Mouse (Mus musculus) MEL-GATA-1-ER (cell line): ENCODE measurements at regions not wholly inside any gene's neighbourhood (a gene's known extent, or its start where the extent isn't known, plus 50 kb on each side); places are given as distances from the start of the nearest gene placed in this dataset.
A peak's percentile ranks its signal among the peaks of the same experiment; 100 is the strongest.

Source experiments
- DNase-seq: peaks from one replicate; pipeline ENCODE4 v3.0.0-alpha.2; 2012; ENCODE audit warnings: low read depth; ENCODE audit errors: extremely low read depth

GRCm38 (mm10) chr9:122437464-122437863, 86.1 kb downstream of the Abhd5 start:
- DNase-seq = no peak

GRCm38 (mm10) chr9:122446387-122447105, 95.1 kb downstream of the Abhd5 start:
- no peak for DNase-seq

- DNase-seq = no peak
These were observed 96.2 kb downstream of the Abhd5 start for GRCm38 (mm10) chr9:122447568-122447967.

GRCm38 (mm10) chr9:122448342-122448741, 96.9 kb downstream of the Abhd5 start:
- no peak for DNase-seq

GRCm38 (mm10) chr9:122450524-122450923, 99.1 kb downstream of the Abhd5 start:
- no peak for DNase-seq

- no peak for DNase-seq
These were observed 103.9 kb downstream of the Abhd5 start for GRCm38 (mm10) chr9:122455301-122455700.

GRCm38 (mm10) chr9:122455779-122456178, 104.4 kb downstream of the Abhd5 start:
- DNase-seq = no peak

- DNase-seq = no peak
These were observed 108.1 kb downstream of the Abhd5 start for GRCm38 (mm10) chr9:122459491-122459890.

GRCm38 (mm10) chr9:122471539-122471938, 120.1 kb downstream of the Abhd5 start:
- DNase-seq = peak; percentile 41

GRCm38 (mm10) chr9:122476356-122476755, 124.9 kb downstream of the Abhd5 start:
- no peak for DNase-seq

GRCm38 (mm10) chr9:122487001-122487400, 135.6 kb downstream of the Abhd5 start:
- no peak for DNase-seq

GRCm38 (mm10) chr9:122494691-122495090, 143.3 kb downstream of the Abhd5 start:
- DNase-seq = no peak

- DNase-seq = no peak
These were observed 145.1 kb downstream of the Abhd5 start for GRCm38 (mm10) chr9:122496482-122496985.

- no peak for DNase-seq
These were observed 150.5 kb downstream of the Abhd5 start for GRCm38 (mm10) chr9:122501864-122502341.

- no peak for DNase-seq
These were observed 170.2 kb downstream of the Abhd5 start for GRCm38 (mm10) chr9:122521569-122521968.

- DNase-seq = no peak
These were observed 174.2 kb downstream of the Abhd5 start for GRCm38 (mm10) chr9:122525621-122526055.

GRCm38 (mm10) chr9:122528267-122528666, 176.9 kb downstream of the Abhd5 start:
- DNase-seq = no peak

GRCm38 (mm10) chr9:122529721-122530120, 178.3 kb downstream of the Abhd5 start:
- DNase-seq = no peak

GRCm38 (mm10) chr9:122531806-122532205, 180.4 kb downstream of the Abhd5 start:
- no peak for DNase-seq

- DNase-seq = no peak
These were observed 182.9 kb downstream of the Abhd5 start for GRCm38 (mm10) chr9:122534121-122534814.

GRCm38 (mm10) chr9:122534965-122535364, 183.6 kb downstream of the Abhd5 start:
- DNase-seq = no peak

- DNase-seq = no peak
These were observed 188.7 kb downstream of the Abhd5 start for GRCm38 (mm10) chr9:122540091-122540490.
